Mouse (Mus musculus) lung, postnatal 0 days (tissue): Measurements from ENCODE around the gene Lmntd2. TPM values are rescaled to one million over a fixed set of nuclear protein-coding genes. Genes with fewer than 3 reads are reported as not detected.

ENCODE experiments used
- ATAC-seq: fragments of 200-750 bp; cut with Nextera tagmentation; 2 replicates; pipeline ENCODE4 v1.8.0; 2017; ENCODE audit warnings: moderate library complexity
- DNase-seq: peaks from one replicate; pipeline ENCODE4 v3.0.0-alpha.2; 2016; ENCODE audit warnings: low spot score
- H3K27ac ChIP-seq: fragments of 300-500 bp; sonication (generic); 2 replicates; pipeline ENCODE4 v1.5.1; 2014; ENCODE audit warnings: antibody characterized with exemption, mild to moderate bottlenecking, low read length, mixed read lengths
- H3K27me3 ChIP-seq: fragments of 300-500 bp; sonication (generic); replicated peaks from 2 replicates; pipeline ENCODE4 v1.6.1; 2014; ENCODE audit warnings: low read length, mixed read lengths; ENCODE audit not compliant: insufficient read depth
- H3K36me3 ChIP-seq: fragments of 300-500 bp; sonication (generic); 2 replicates; pipeline ENCODE4 v1.6.1; 2014; ENCODE audit warnings: low read length, mixed read lengths; ENCODE audit not compliant: insufficient read depth
- H3K4me1 ChIP-seq: fragments of 300-500 bp; sonication (generic); 2 replicates; pipeline ENCODE4 v1.6.1; 2014; ENCODE audit warnings: antibody characterized with exemption, low read depth, low read length, mixed read lengths; ENCODE audit not compliant: insufficient read depth
- H3K4me2 ChIP-seq: fragments of 300-500 bp; sonication (generic); replicated peaks from 2 replicates; pipeline ENCODE4 v1.6.1; 2014; ENCODE audit warnings: low read depth, mild to moderate bottlenecking, low read length, moderate library complexity, mixed read lengths
- H3K4me3 ChIP-seq: fragments of 300-500 bp; sonication (generic); 2 replicates; pipeline ENCODE4 v1.5.1; 2014; ENCODE audit warnings: low read depth, low read length
- H3K9ac ChIP-seq: fragments of 300-500 bp; sonication (generic); replicated peaks from 2 replicates; pipeline ENCODE4 v1.6.1; 2014; ENCODE audit warnings: low read depth, mild to moderate bottlenecking
- H3K9me3 ChIP-seq: fragments of 300-500 bp; sonication (generic); 2 replicates; pipeline ENCODE4 v1.6.1; 2016; ENCODE audit warnings: low read length, mixed read lengths
- CTCF ChIP-seq: IDR thresholded peaks from 2 replicates; pipeline ENCODE4 v1.5.1; 2016; ENCODE audit warnings: antibody characterized with exemption, mild to moderate bottlenecking
- EP300 ChIP-seq: IDR thresholded peaks from 2 replicates; pipeline ENCODE4 v1.6.1; 2016; ENCODE audit warnings: antibody characterized with exemption, mild to moderate bottlenecking, control low read depth
- WGBS: fragments of 180-500 bp; shearing (Covaris S2); extraction: QIAGEN DNeasy Blood & Tissue Kit; methylation state at CpG from one replicate; pipeline ENCODE4 v1.1.7; 2014; 5-methylcytosine and 5-hydroxymethylcytosine counted together
- polyA plus RNA-seq: library from polyadenylated mRNA; unstranded; fragments of >200 nt; fragmentation: Nextera tagmentation; extraction: Ambion mirVana; gene quantifications from 2 replicates; pipeline ENCODE4 v1.2.1, GENCODE M21; 2015

The Lmntd2 gene
- polyA plus RNA-seq, 1 experiment from 2014 or later = 0.97 TPM

DNA sequence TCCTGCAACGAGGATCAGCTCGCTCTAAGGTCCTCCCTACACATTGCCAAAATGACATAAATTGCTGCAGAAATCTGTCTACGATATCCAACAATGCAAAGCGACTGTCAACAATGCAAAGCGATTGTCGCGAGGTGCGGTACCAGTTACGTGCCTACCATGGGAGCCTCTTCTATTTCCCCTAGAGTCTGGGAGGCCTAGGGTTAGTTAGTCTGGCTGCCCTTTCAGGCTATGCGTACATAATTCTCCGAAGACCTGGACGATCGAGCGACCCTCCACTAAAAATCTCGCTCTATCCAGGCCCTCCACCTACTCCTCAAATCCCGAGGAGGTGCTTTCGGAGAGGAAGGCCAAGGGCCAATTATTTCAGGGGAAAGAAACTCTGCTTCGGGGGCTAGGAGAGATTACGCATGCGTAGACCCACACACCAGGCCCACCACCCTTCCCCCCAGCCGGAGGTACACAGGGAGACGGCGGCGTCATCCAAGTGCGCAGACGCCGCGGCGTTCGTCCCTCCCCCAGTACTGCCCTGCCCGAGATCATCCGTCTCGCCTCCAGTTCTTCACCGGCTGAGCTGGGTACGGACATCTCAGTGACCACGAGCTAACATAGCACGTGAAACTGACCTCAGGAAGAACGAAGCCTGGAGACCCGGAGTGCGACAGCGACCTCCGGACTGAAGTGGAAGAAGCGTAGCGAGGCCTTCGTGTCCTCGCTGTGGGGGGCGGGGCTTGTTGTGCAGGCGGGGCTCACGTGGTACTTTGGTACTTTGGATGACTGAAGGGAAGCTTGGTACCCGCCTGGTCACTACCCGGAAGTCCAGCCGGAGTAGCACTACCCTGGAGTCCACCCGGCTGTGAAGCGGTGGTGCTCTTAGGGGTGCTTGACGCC lies 41.5 kb downstream of the Lmntd2 start, which contains the start of gene Rnh1:
TSS of gene Rnh1 (minus strand) at position 742 of the 891 bp plus-strand sequence.
- peaks cover 10% of the 10 kb centered on the region; the same call in 1 of the 2 replicates for H3K4me1 ChIP-seq
- DNase-seq (peak; percentile 98), ATAC-seq (peak; percentile 90)
- H3K4me2 ChIP-seq = peak within 1 kb of the TSS; percentile 55
- WGBS = 3% methylated on average over 54 of the region's 55 CpGs
- no peaks in the 10 kb centered on the region for H3K9me3 ChIP-seq
- H3K27me3 ChIP-seq = no peaks in the 10 kb centered on the region
- H3K9ac ChIP-seq = peak within 1 kb of the TSS; percentile 68
- TF ChIP-seq CTCF (peak; percentile 34), EP300 (no peak; the same call in 1 of the 2 replicates)
- H3K4me3 ChIP-seq = peak within 1 kb of the TSS; percentile 43
- H3K36me3 ChIP-seq = no peaks in the 10 kb centered on the region
- H3K27ac ChIP-seq = peak within 1 kb of the TSS; percentile 89

GRCm38 (mm10) chr7:141169866-141170265 lies 44.0 kb downstream of the Lmntd2 start:
- no peaks in the 10 kb centered on the region for H3K36me3 ChIP-seq
- no peak for DNase-seq
- H3K4me3 ChIP-seq = no peak overlapping the region
- no peak for ATAC-seq
- H3K4me1 ChIP-seq = peaks cover 12% of the 10 kb centered on the region; the same call in 1 of the 2 replicates
- H3K4me2 ChIP-seq = no peak overlapping the region
- peak overlapping the region; percentile 92 for H3K27ac ChIP-seq
- TF ChIP-seq CTCF (no peak), EP300 (no peak)
- H3K27me3 ChIP-seq = no peaks in the 10 kb centered on the region
- no peak overlapping the region for H3K9ac ChIP-seq
- no peaks in the 10 kb centered on the region for H3K9me3 ChIP-seq

GRCm38 (mm10) chr7:141169300-141169699 lies 44.6 kb downstream of the Lmntd2 start:
- Histone ChIP-seq H3K27me3 (no peaks in the 10 kb centered on the region), H3K4me3 (no peak overlapping the region), H3K4me1 (peaks cover 12% of the 10 kb centered on the region; the same call in 1 of the 2 replicates), H3K4me2 (peak overlapping the region; percentile 62; the same call in 1 of the 2 replicates), H3K27ac (peak overlapping the region; percentile 92), H3K9ac (no peak overlapping the region), H3K9me3 (no peaks in the 10 kb centered on the region), H3K36me3 (no peaks in the 10 kb centered on the region)
- DNase-seq = peak; percentile 82
- 16% methylated on average over 1 of the region's 1 CpGs for WGBS
- TF ChIP-seq EP300 (peak; percentile 17; the same call in 1 of the 2 replicates), CTCF (no peak)
- ATAC-seq = peak; percentile 18

- Histone ChIP-seq H3K4me2 (peak overlapping the region; percentile 62), H3K9me3 (no peaks in the 10 kb centered on the region), H3K27me3 (no peaks in the 10 kb centered on the region), H3K27ac (peak overlapping the region; percentile 92), H3K9ac (peak overlapping the region; percentile 59), H3K4me3 (peak overlapping the region; percentile 55), H3K4me1 (peaks cover 12% of the 10 kb centered on the region; the same call in 1 of the 2 replicates), H3K36me3 (peaks cover 6% of the 10 kb centered on the region; the same call in 1 of the 2 replicates)
- ATAC-seq (peak; percentile 74), DNase-seq (peak; percentile 97)
- 4% methylated on average over 22 of the region's 22 CpGs for WGBS
- TF ChIP-seq EP300 (peak; percentile 46; the same call in 1 of the 2 replicates), CTCF (no peak)
Measured at GRCm38 (mm10) chr7:141168518-141168953, 45.3 kb downstream of the Lmntd2 start.

- Histone ChIP-seq H3K4me2 (peak overlapping the region; percentile 62), H3K27me3 (no peaks in the 10 kb centered on the region), H3K4me1 (peaks cover 8% of the 10 kb centered on the region; the same call in 1 of the 2 replicates), H3K4me3 (peak overlapping the region; percentile 55), H3K36me3 (peaks cover 10% of the 10 kb centered on the region; the same call in 1 of the 2 replicates), H3K27ac (peak overlapping the region; percentile 92), H3K9me3 (no peaks in the 10 kb centered on the region), H3K9ac (peak overlapping the region; percentile 59)
- no peak for TF ChIP-seq EP300
- TF ChIP-seq CTCF = no peak
- WGBS = 12% methylated on average over 7 of the region's 7 CpGs
- DNase-seq (peak; percentile 76), ATAC-seq (peak; percentile 9)
Measured at GRCm38 (mm10) chr7:141167901-141168517, 45.9 kb downstream of the Lmntd2 start.

DNA sequence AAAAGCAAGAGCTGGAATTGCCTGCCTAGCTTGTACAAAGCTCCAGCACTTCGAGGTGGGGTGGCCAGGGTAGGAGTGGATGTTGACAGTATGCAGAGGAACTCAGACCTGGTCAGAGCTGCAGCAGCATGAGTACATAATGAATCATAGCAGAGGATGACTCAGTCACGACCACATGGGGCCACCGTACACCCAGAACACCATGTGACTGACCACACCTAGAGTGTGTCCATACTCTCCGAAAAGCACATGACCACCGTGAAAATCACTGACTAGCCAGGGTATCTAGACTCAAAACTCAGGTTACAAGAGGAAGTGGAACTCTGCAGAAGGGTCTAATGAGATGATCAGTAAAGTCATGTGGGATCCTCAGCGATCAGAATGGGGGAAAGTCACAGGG lies 49.0 kb downstream of the Lmntd2 start:
- peak; percentile 61 for ATAC-seq
- peak; percentile 78 for TF ChIP-seq EP300
- TF ChIP-seq CTCF = no peak
- Histone ChIP-seq H3K36me3 (peaks cover 35% of the 10 kb centered on the region), H3K9ac (no peak overlapping the region), H3K4me2 (no peak overlapping the region), H3K27ac (peak overlapping the region; percentile 29; the same call in 1 of the 2 replicates), H3K9me3 (no peaks in the 10 kb centered on the region), H3K27me3 (no peaks in the 10 kb centered on the region), H3K4me1 (peaks cover 8% of the 10 kb centered on the region; the same call in 1 of the 2 replicates), H3K4me3 (no peak overlapping the region)
- DNase-seq = peak; percentile 75
- 61% methylated on average over 6 of the region's 6 CpGs for WGBS
